Mouse (Mus musculus): ENCODE data around the gene Elk3. TPM values are rescaled to one million over a fixed set of nuclear protein-coding genes. Genes with fewer than 3 reads are reported as not detected.

Gene Elk3
- total and polyA plus RNA-seq, 3 experiments: 32.1 to 39.4 (median 33.8) TPM

- Histone ChIP-seq H3K4me1 (ENCODE audit: control insufficient read depth, insufficient read depth, low read length) (peaks cover 37% of the 10 kb centered on the region), H3K9ac (ENCODE audit: low read depth, low read length) (no peak overlapping the region), H3K27me3 (ENCODE audit: control insufficient read depth, insufficient read depth, low read length) (no peaks in the 10 kb centered on the region), H3K79me2 (replicated peaks; ENCODE audit: control insufficient read depth, insufficient read depth, low read length) (no peaks in the 10 kb centered on the region), H3K36me3 (ENCODE audit: control insufficient read depth, insufficient read depth, low read length) (peaks cover 2% of the 10 kb centered on the region), H3K4me3 (no peak overlapping the region), H3K27ac (peak overlapping the region; percentile 70)
- DNase-seq: peak; percentile 75 to 82
- intact Hi-C loops (cut with DNase I): no loop called here
- TF ChIP-seq EP300 (IDR thresholded peaks at IDR 0.05; ENCODE audit: insufficient read depth, low read depth, low read length) (peak; percentile 88), CTCF (IDR thresholded peaks at IDR 0.05) (no peak)
- 8% methylated on average over 16 of the region's 16 CpGs for WGBS
These were observed 34.6 kb downstream of the Elk3 start for GRCm38 (mm10) chr10:93276349-93276763.

GRCm38 (mm10) chr10:93275212-93276136, 35.5 kb downstream of the Elk3 start:
- H3K9ac ChIP-seq (ENCODE audit: low read depth, low read length): no peak overlapping the region
- TF ChIP-seq EP300 (IDR thresholded peaks at IDR 0.05; ENCODE audit: insufficient read depth, low read depth, low read length): no peak
- 0 out of 2 replicates have a peak, but pooled peaks have one; percentile 2 for TF ChIP-seq CTCF (IDR thresholded peaks at IDR 0.05)
- H3K36me3 ChIP-seq (ENCODE audit: control insufficient read depth, insufficient read depth, low read length): peaks cover 2% of the 10 kb centered on the region
- H3K4me1 ChIP-seq (ENCODE audit: control insufficient read depth, insufficient read depth, low read length): peaks cover 29% of the 10 kb centered on the region
- no peak for DNase-seq
- H3K27ac ChIP-seq: peak overlapping the region; percentile 70
- no peak overlapping the region for H3K4me3 ChIP-seq
- H3K79me2 ChIP-seq (replicated peaks; ENCODE audit: control insufficient read depth, insufficient read depth, low read length): no peaks in the 10 kb centered on the region
- H3K27me3 ChIP-seq (ENCODE audit: control insufficient read depth, insufficient read depth, low read length): no peaks in the 10 kb centered on the region
- WGBS: 39% methylated on average over 25 of the region's 25 CpGs
- intact Hi-C loops (cut with DNase I): no loop called here

- TF ChIP-seq CTCF (IDR thresholded peaks at IDR 0.05): no peak
- TF ChIP-seq POLR2A (IDR thresholded peaks at IDR 0.05; ENCODE audit: insufficient read depth, low read depth, low read length): no peak
- no peak for TF ChIP-seq EP300 (IDR thresholded peaks at IDR 0.05; ENCODE audit: insufficient read depth, low read depth, low read length)
- intact Hi-C loops (cut with DNase I): no loop called here
- peaks cover 27% of the 10 kb centered on the region for H3K4me1 ChIP-seq (ENCODE audit: control insufficient read depth, insufficient read depth, low read length)
- no peak for DNase-seq
- 44% methylated on average over 2 of the region's 2 CpGs for WGBS
- no peak overlapping the region for H3K4me3 ChIP-seq
- H3K36me3 ChIP-seq (ENCODE audit: control insufficient read depth, insufficient read depth, low read length): peaks cover 2% of the 10 kb centered on the region
- H3K9ac ChIP-seq (ENCODE audit: low read depth, low read length): no peak overlapping the region
- no peaks in the 10 kb centered on the region for H3K79me2 ChIP-seq (replicated peaks; ENCODE audit: control insufficient read depth, insufficient read depth, low read length)
- peak overlapping the region; percentile 38; the same call in 1 of the 2 replicates for H3K27ac ChIP-seq
- no peaks in the 10 kb centered on the region for H3K27me3 ChIP-seq (ENCODE audit: control insufficient read depth, insufficient read depth, low read length)
These were observed 36.6 kb downstream of the Elk3 start for GRCm38 (mm10) chr10:93274277-93274696.

GRCm38 (mm10) chr10:93272986-93273982, 37.7 kb downstream of the Elk3 start:
- intact Hi-C loops (cut with DNase I): no loop called here
- TF ChIP-seq EP300 (IDR thresholded peaks at IDR 0.05; ENCODE audit: insufficient read depth, low read depth, low read length): no peak
- peak; percentile 48 for TF ChIP-seq CTCF (IDR thresholded peaks at IDR 0.05)
- no peak for TF ChIP-seq POLR2A (IDR thresholded peaks at IDR 0.05; ENCODE audit: insufficient read depth, low read depth, low read length)
- H3K27me3 ChIP-seq (ENCODE audit: control insufficient read depth, insufficient read depth, low read length): no peaks in the 10 kb centered on the region
- no peak overlapping the region for H3K4me3 ChIP-seq
- no peaks in the 10 kb centered on the region for H3K79me2 ChIP-seq (replicated peaks; ENCODE audit: control insufficient read depth, insufficient read depth, low read length)
- H3K4me1 ChIP-seq (ENCODE audit: control insufficient read depth, insufficient read depth, low read length): peaks cover 23% of the 10 kb centered on the region
- no peak overlapping the region for H3K9ac ChIP-seq (ENCODE audit: low read depth, low read length)
- no peak for DNase-seq
- peaks cover 2% of the 10 kb centered on the region for H3K36me3 ChIP-seq (ENCODE audit: control insufficient read depth, insufficient read depth, low read length)
- 67% methylated on average over 14 of the region's 14 CpGs for WGBS
- H3K27ac ChIP-seq: peak overlapping the region; percentile 56

- no peak for TF ChIP-seq EP300 (IDR thresholded peaks at IDR 0.05; ENCODE audit: insufficient read depth, low read depth, low read length)
- TF ChIP-seq CTCF (IDR thresholded peaks at IDR 0.05): no peak
- no peak for TF ChIP-seq POLR2A (IDR thresholded peaks at IDR 0.05; ENCODE audit: insufficient read depth, low read depth, low read length)
- no peak for DNase-seq
- no peak overlapping the region for H3K4me3 ChIP-seq
- peaks cover 18% of the 10 kb centered on the region for H3K4me1 ChIP-seq (ENCODE audit: control insufficient read depth, insufficient read depth, low read length)
- no peak overlapping the region for H3K9ac ChIP-seq (ENCODE audit: low read depth, low read length)
- peak overlapping the region; percentile 55 for H3K27ac ChIP-seq
- intact Hi-C loops (cut with DNase I): no loop called here
- 28% methylated on average over 7 of the region's 7 CpGs for WGBS
- no peaks in the 10 kb centered on the region for H3K27me3 ChIP-seq (ENCODE audit: control insufficient read depth, insufficient read depth, low read length)
- H3K79me2 ChIP-seq (replicated peaks; ENCODE audit: control insufficient read depth, insufficient read depth, low read length): no peaks in the 10 kb centered on the region
- H3K36me3 ChIP-seq (ENCODE audit: control insufficient read depth, insufficient read depth, low read length): peaks cover 2% of the 10 kb centered on the region
These were observed 39.1 kb downstream of the Elk3 start for GRCm38 (mm10) chr10:93271831-93272230.
